Mouse (Mus musculus): Measurements from ENCODE around the gene Celf3.

DNA sequence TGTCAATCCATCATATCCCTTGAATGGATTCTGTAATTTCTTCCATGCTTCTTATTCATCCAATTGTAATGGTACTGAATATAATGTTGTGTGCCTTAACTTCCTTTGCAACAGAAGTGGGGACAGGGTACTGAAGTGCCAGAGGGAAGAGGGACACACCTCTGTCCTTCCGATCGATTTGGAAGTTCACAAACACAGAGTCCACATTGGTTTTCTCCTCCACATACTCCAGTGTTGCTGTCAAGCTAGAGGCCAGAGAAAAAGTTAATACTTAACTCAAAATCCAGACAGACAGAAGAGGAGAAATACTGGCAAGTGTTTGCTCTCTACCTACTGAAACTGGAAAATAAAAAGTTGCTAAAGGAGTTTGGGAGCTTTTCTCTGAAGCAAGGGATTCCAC, 43.8 kb upstream of the Celf3 start:
- TF ChIP-seq POLR2A (IDR thresholded peaks at IDR 0.05; ENCODE audit: borderline replicate concordance, low read depth, low read length) = no peak
- TF ChIP-seq CTCF (IDR thresholded peaks at IDR 0.05; ENCODE audit: low read depth, low read length) = no peak

Measured in bone marrow macrophage, adult 2 months (primary cell).